In genomic region chr5:139543214-139543613, GRCm38 (mm10) we compare ENCODE assay signal across 8 mouse cellular contexts. TPM values are rescaled to one million over a fixed set of nuclear protein-coding genes. Genes with fewer than 3 reads are reported as not detected.
A peak's percentile ranks its signal among the peaks of the same experiment; 100 is the strongest.
DNase-seq lines count a peak whose midpoint lies in the region; ATAC-seq and TF ChIP-seq lines count a peak whose summit lies in the region.

Uncx (plus strand) TSS chr5:139543494.

- peak within 1 kb of the TSS; percentile 22 for H3K4me3 ChIP-seq in heart, postnatal 0 days (ENCODE audit: low read depth, low read length)
- H3K4me3 ChIP-seq in embryonic facial prominence, embryonic 10.5 days: peak within 1 kb of the TSS; percentile 41
- peak within 1 kb of the TSS; percentile 12; the same call in 1 of the 2 replicates for H3K4me3 ChIP-seq in intestine, embryonic 15.5 days (replicated peaks)
- H3K4me3 ChIP-seq in neural tube, embryonic 14.5 days (ENCODE audit: low read depth, low read length): peak within 1 kb of the TSS; percentile 48

- H3K4me1 ChIP-seq in heart, postnatal 0 days (ENCODE audit: control insufficient read depth, insufficient read depth): no peaks in the 10 kb centered on the region
- peaks cover 64% of the 10 kb centered on the region for H3K4me1 ChIP-seq in embryonic facial prominence, embryonic 10.5 days
- H3K4me1 ChIP-seq in intestine, embryonic 15.5 days (replicated peaks): 0 out of 2 replicates have a peak, but pooled peaks cover 9% of the 10 kb centered on the region
- H3K4me1 ChIP-seq in neural tube, embryonic 14.5 days (ENCODE audit: control insufficient read depth, insufficient read depth, low read length): 0 out of 2 replicates have a peak, but pooled peaks cover 10% of the 10 kb centered on the region

- peaks cover 97% of the 10 kb centered on the region for H3K27me3 ChIP-seq in heart, postnatal 0 days (ENCODE audit: control insufficient read depth, insufficient read depth, low read length)
- H3K27me3 ChIP-seq in embryonic facial prominence, embryonic 10.5 days (replicated peaks; ENCODE audit: low read depth, poor library complexity, severe bottlenecking): peaks cover 100% of the 10 kb centered on the region
- H3K27me3 ChIP-seq in intestine, embryonic 15.5 days (replicated peaks): peaks cover 87% of the 10 kb centered on the region
- peaks cover 19% of the 10 kb centered on the region for H3K27me3 ChIP-seq in neural tube, embryonic 14.5 days (ENCODE audit: control insufficient read depth, insufficient read depth, low read length)

- no peak for ATAC-seq in heart, postnatal 0 days (ENCODE audit: insufficient read depth, low read depth)
- no peak for ATAC-seq in intestine, embryonic 15.5 days
- no peak for ATAC-seq in neural tube, embryonic 14.5 days (ENCODE audit: low read depth)
- no peak for ATAC-seq in activated CD4-positive, CD25-positive, alpha-beta regulatory T cell, adult 4 months

- no peaks in the 10 kb centered on the region for H3K36me3 ChIP-seq in heart, postnatal 0 days (replicated peaks; ENCODE audit: control insufficient read depth, insufficient read depth, low read length)
- H3K36me3 ChIP-seq in embryonic facial prominence, embryonic 10.5 days (replicated peaks): no peaks in the 10 kb centered on the region
- no peaks in the 10 kb centered on the region for H3K36me3 ChIP-seq in intestine, embryonic 15.5 days
- no peaks in the 10 kb centered on the region for H3K36me3 ChIP-seq in neural tube, embryonic 14.5 days (ENCODE audit: control insufficient read depth, insufficient read depth, low read length)

- no peak for TF ChIP-seq EP300 in heart, postnatal 0 days (IDR thresholded peaks at IDR 0.05; ENCODE audit: low read depth)

- H3K9me3 ChIP-seq in heart, postnatal 0 days (replicated peaks; ENCODE audit: control insufficient read depth, low read length): no peaks in the 10 kb centered on the region
- no peaks in the 10 kb centered on the region for H3K9me3 ChIP-seq in embryonic facial prominence, embryonic 10.5 days
- no peaks in the 10 kb centered on the region for H3K9me3 ChIP-seq in intestine, embryonic 15.5 days
- H3K9me3 ChIP-seq in neural tube, embryonic 14.5 days (ENCODE audit: control insufficient read depth, low read length): no peaks in the 10 kb centered on the region

- no peak for DNase-seq in heart, postnatal 0 days (ENCODE audit: low spot score)
- DNase-seq in heart, postnatal 4 days: no peak
- DNase-seq in embryonic facial prominence, embryonic 10.5 days (ENCODE audit: low spot score): peak; percentile 54
- no peak for DNase-seq in spleen, postnatal 4 days (ENCODE audit: low spot score in 2 of 2)
- no peak for DNase-seq in spleen, postnatal 10 days (ENCODE audit: low spot score in 2 of 2)

- peak within 1 kb of the TSS; percentile 17; the same call in 1 of the 2 replicates for H3K4me2 ChIP-seq in heart, postnatal 0 days (ENCODE audit: low read depth, low read length)
- H3K4me2 ChIP-seq in intestine, embryonic 15.5 days (replicated peaks): peak within 1 kb of the TSS; percentile 46
- peak within 1 kb of the TSS; percentile 71 for H3K4me2 ChIP-seq in neural tube, embryonic 14.5 days (ENCODE audit: low read depth, low read length)

- WGBS in heart, postnatal 0 days: 2% methylated on average over 15 of the region's 15 CpGs
- under 1% methylated on average over 15 of the region's 15 CpGs for WGBS in embryonic facial prominence, embryonic 10.5 days
- WGBS in intestine, embryonic 15.5 days: 1% methylated on average over 15 of the region's 15 CpGs
- WGBS in neural tube, embryonic 14.5 days: under 1% methylated on average over 15 of the region's 15 CpGs

- H3K9ac ChIP-seq in heart, postnatal 0 days (replicated peaks; ENCODE audit: low read depth, low read length): no peak within 1 kb of the TSS
- no peak within 1 kb of the TSS for H3K9ac ChIP-seq in intestine, embryonic 15.5 days
- H3K9ac ChIP-seq in neural tube, embryonic 14.5 days (replicated peaks; ENCODE audit: low read depth, low read length): peak within 1 kb of the TSS; percentile 72

- no peak within 1 kb of the TSS for H3K27ac ChIP-seq in heart, postnatal 0 days (ENCODE audit: low read depth)
- peak within 1 kb of the TSS; percentile 3 for H3K27ac ChIP-seq in embryonic facial prominence, embryonic 10.5 days (replicated peaks)
- H3K27ac ChIP-seq in intestine, embryonic 15.5 days: no peak within 1 kb of the TSS
- peak within 1 kb of the TSS; percentile 70 for H3K27ac ChIP-seq in neural tube, embryonic 14.5 days (ENCODE audit: low read depth, low read length)

- no peak for TF ChIP-seq CTCF in heart, postnatal 0 days (IDR thresholded peaks at IDR 0.05; ENCODE audit: low read depth)

RNA-seq across cellular contexts. Expression of gene Uncx, which starts in this region (rescaled TPM):
- not detected in 2 replicates for total RNA-seq in heart, postnatal 0 days (2014; rRNA removed; ENCODE audit: low replicate concordance)
- not detected in 2 replicates for polyA plus RNA-seq in heart, postnatal 0 days (2015; fragmentation: Nextera tagmentation; extraction: Ambion mirVana)
- not detected for total RNA-seq in heart, postnatal 4 days (2021)
- 3.3 and 4.7 TPM in 2 replicates for polyA plus RNA-seq in embryonic facial prominence, embryonic 10.5 days (2016; fragmentation: Nextera tagmentation; extraction: Ambion mirVana)
- 0.23 TPM in 1 of 2 replicates, not detected in the other for polyA plus RNA-seq in intestine, embryonic 15.5 days (2015; fragmentation: Nextera tagmentation; extraction: Ambion mirVana)
- polyA plus RNA-seq in neural tube, embryonic 14.5 days (2014; fragmentation: Nextera tagmentation; extraction: Ambion mirVana): 33.4 and 39.8 TPM in 2 replicates
- polyA plus RNA-seq in activated CD4-positive, CD25-positive, alpha-beta regulatory T cell, adult 4 months (2017; shearing (Covaris generic)): not detected

Comparison
In these comparisons a context has a peak if more than half of its experiments do, and no peak if none do; other contexts are left out.
1. H3K27ac ChIP-seq: peak in embryonic facial prominence, embryonic 10.5 days (single experiment) and neural tube, embryonic 14.5 days (single experiment); none in heart, postnatal 0 days (single experiment) and intestine, embryonic 15.5 days (single experiment).
2. H3K4me2 ChIP-seq: peak in every context shown above with its lines; median percentile 71 in neural tube, embryonic 14.5 days; 46 in intestine, embryonic 15.5 days; 17 in heart, postnatal 0 days.
3. Peak in every context shown above with its lines, with median percentiles within 50 percentile points of each other: H3K4me3 ChIP-seq.